Mouse (Mus musculus) ovary, adult 18-20 months (tissue): ENCODE measurements around the gene Olfr1066.
"Not testable (repeated sequence)": the region's sequence is repeated elsewhere in the genome, so short reads cannot be mapped to it uniquely, and the experiment has no call there.

Experiments
- DNase-seq: peaks from one replicate; pipeline ENCODE4 v3.0.0; 2022; ENCODE audit warnings: low spot score, mixed read lengths

Gene Olfr1066

GRCm38 (mm10) chr2:86456169-86456568 is at the start of gene Olfr1066:
Gene Olfr1066 (minus strand): TSS chr2:86456269.
- DNase-seq = no peak

- no peak for DNase-seq
These were observed 31.2 kb upstream of the Olfr1066 start, which contains the start of gene Olfr228 for GRCm38 (mm10) chr2:86487286-86487685. Gene Olfr228 (minus strand): TSS chr2:86487386.

- peak; percentile 2 for DNase-seq
These were observed 8.5 kb upstream of the Olfr1066 start for GRCm38 (mm10) chr2:86464442-86465109.

GRCm38 (mm10) chr2:86460434-86460833 is 4.4 kb upstream of the Olfr1066 start:
- DNase-seq = no peak

- DNase-seq = not testable (repeated sequence)
These were observed 5.6 kb downstream of the Olfr1066 start, which contains the start of gene Olfr1065 for GRCm38 (mm10) chr2:86450491-86450890. Gene Olfr1065 (minus strand): TSS chr2:86450591.

GRCm38 (mm10) chr2:86442101-86442500 is 14.0 kb downstream of the Olfr1066 start:
- not testable (repeated sequence) for DNase-seq

GRCm38 (mm10) chr2:86428511-86428910 is 27.6 kb downstream of the Olfr1066 start:
- DNase-seq = not testable (repeated sequence)

GRCm38 (mm10) chr2:86426649-86427048 is 29.4 kb downstream of the Olfr1066 start, which contains the start of gene Olfr1062:
Gene Olfr1062 (minus strand): TSS chr2:86426749.
- DNase-seq = not testable (repeated sequence)

GRCm38 (mm10) chr2:86413950-86414349 is 42.1 kb downstream of the Olfr1066 start, which contains the start of gene Olfr1061:
Gene Olfr1061 (minus strand): TSS chr2:86414050.
- DNase-seq = no peak
